Mouse (Mus musculus) thymus, adult 2 months (tissue): ENCODE measurements around the gene Shc1.

Experiments
- CTCF ChIP-seq: fragments of 200-500 bp; IDR thresholded peaks from 2 replicates; pipeline ENCODE4 v1.5.1; 2012; ENCODE audit warnings: mild to moderate bottlenecking, control low read depth, low read length, moderate library complexity, borderline replicate concordance; ENCODE audit not compliant: control insufficient read depth, poor library complexity, insufficient read depth; ENCODE audit errors: extremely low read depth
- POLR2A ChIP-seq: fragments of 200-500 bp; IDR thresholded peaks from 2 replicates; pipeline ENCODE4 v1.6.1; 2012; ENCODE audit warnings: mild to moderate bottlenecking, low read length, control low read depth, moderate library complexity; ENCODE audit not compliant: control insufficient read depth, poor library complexity, insufficient read depth; ENCODE audit errors: extremely low read depth

- TF ChIP-seq CTCF = no peak
- TF ChIP-seq POLR2A = no peak
Observed at GRCm38 (mm10) chr3:89417840-89418169, 438 bp upstream of the Shc1 start.
